Mouse (Mus musculus): Measurements from ENCODE around the gene Ciz1.

GRCm38 (mm10) chr2:32314831-32315230, 37.3 kb upstream of the Ciz1 start:
- TF ChIP-seq CTCF (IDR thresholded peaks at IDR 0.05; ENCODE audit: borderline replicate concordance, extremely low read depth, insufficient read depth, insufficient read length) (no peak), POLR2A (IDR thresholded peaks at IDR 0.05; ENCODE audit: borderline replicate concordance, extremely low read depth, insufficient read depth, insufficient read length, poor library complexity, severe bottlenecking) (no peak)

Data from brain, embryonic 14.5 days (tissue).